Mouse (Mus musculus) heart, adult 18-20 months (tissue): ENCODE measurements at regions not wholly inside any gene's neighbourhood (a gene's known extent, or its start where the extent isn't known, plus 50 kb on each side); places are given as distances from the start of the nearest gene placed in this dataset.
A peak's percentile ranks its signal among the peaks of the same experiment; 100 is the strongest.

Source experiments
- DNase-seq, 2 experiments: peaks; one replicate each; pipeline ENCODE4 v3.0.0; 2021 to 2022; ENCODE audit warnings: mixed read lengths in 1 of 2

DNA sequence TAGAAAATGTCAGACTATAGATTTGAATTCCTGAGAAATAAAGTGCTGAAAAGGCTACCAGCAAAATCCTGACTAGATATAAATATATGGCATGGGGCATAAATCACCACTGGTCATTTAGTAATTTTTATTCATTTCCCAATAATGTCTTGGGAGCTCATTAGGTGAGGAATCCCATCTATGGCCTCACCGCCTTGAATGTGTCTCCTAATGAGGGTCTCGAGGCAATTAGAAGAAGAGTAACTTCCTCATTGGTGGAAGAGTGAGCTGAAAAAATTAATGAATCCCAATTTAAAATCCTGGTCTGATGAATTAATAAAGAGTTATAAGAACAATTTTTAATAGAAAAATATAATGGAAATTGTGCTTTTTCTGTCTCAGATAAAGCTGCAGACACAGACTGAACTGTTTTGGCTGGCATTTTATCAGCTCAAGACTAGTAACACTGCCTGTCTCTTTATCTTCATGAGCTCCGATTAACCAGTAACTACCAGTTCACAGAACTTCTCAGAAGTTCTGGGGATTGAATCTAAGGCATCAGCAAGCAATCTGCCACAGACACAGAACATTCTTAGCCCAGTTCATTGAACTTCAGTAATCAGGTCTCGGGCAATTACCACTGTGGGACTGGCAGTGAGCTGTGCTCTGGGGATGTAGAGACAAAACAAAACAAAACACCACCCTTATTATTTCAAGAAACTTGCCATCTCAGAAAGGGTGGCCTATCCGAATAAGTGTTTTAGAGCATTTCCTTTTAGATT, 170.7 kb downstream of the Plpp3 start:
- DNase-seq, result no peak

DNA sequence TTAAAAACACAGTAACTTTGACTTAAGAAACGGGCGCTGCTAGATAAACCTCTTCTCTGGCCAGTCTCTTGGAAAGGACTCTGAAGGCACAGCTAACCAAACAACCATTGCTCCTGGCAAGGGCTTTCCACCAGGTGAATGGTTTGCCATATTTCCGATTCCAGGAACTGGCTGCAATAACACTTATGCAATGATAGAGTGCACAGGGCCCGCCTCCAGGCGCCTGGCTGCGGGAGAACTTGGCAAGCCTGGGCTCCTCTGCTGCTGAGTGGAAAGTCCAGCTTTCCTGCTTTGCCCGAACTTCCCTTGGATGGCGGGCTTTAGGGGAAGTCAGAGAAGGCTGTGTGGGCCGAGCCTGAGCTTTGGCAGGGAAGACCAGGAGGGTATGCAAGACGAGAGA, 171.6 kb downstream of the Plpp3 start:
- peak; percentile 87 to 93 for DNase-seq

DNA sequence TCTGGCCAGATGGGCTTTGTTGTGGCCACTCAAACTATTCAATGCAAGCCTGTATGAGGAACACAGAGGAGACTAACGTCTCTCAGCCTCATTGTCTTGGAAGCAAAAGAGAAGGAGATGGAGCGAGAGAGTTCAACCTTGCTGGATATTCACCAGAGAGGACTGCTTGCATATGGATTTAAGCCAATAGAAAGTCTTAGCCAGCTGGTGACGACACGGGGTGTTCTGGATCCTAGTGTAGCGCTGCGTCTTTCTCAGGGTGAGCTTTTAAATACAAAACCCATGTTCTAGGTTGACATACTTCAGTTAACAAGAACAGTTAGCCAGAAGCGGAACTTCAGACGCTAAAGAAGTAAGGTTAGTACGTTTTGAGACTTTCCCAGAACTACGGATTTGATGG, 174.9 kb downstream of the Plpp3 start:
- no peak for DNase-seq

- no peak for DNase-seq
Observed at GRCm38 (mm10) chr4:105335872-105336271, 178.7 kb downstream of the Plpp3 start.

DNA sequence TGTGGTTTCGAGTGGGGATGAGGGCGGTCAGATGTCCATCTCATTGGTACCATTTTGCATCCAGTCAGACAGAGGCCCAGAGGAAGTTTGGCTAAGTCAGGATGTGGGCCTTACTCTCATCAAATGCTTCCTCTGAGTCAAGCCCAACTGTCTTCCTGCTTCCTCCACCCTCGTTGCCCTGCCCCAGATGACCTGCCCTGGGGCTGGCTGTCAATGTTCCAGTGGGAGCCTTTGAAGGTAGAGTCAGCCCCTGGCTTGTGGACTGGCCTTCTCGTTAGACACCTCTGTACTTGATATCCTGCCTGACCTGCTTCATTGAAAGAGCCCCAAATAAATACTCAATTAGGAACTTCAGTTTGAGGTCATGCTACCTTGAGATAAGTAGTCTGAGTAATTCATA, 179.4 kb downstream of the Plpp3 start:
- peak in 1 of 2 experiments; percentile 22 for DNase-seq

DNA sequence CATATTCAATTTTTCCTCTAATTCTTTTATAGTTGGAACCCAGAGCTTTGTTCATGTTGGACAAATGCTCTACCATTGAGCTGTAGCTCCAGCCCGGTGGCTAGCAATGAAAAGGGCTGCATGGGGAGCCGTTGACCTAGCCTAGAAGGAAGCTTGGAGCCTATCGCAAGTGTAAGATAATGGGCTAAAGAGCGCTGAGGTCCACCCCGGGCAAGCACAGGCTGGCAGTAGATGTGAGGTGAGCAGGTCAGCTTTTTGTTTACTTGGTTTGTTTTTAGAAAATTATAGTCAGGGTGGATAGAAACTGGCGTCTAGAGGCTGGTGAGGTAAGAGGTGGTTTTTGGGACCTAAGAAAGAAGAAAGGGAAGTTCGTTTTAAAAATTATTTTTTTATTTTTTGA, 181.0 kb downstream of the Plpp3 start:
- DNase-seq, result no peak

DNA sequence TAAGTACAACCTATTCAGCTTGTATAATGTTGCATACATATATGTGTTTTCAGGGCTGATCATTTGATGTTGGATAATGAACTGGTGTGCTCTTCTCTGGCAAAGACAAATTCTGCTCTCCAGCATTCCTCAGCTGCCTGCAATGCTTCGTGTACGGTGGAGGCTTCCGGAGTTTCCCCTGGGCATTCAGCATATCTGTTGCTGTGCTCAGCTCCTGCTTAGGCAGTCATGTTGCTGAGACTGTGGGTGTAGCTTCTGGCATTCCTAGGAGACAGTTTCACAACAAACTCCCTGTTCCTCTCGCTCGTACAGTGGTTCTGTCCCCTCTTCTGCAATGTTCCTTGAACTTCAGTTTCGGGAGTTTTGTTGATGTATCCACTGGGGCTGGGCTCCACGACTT, 181.7 kb downstream of the Plpp3 start:
- peak; percentile 48 to 69 for DNase-seq

DNA sequence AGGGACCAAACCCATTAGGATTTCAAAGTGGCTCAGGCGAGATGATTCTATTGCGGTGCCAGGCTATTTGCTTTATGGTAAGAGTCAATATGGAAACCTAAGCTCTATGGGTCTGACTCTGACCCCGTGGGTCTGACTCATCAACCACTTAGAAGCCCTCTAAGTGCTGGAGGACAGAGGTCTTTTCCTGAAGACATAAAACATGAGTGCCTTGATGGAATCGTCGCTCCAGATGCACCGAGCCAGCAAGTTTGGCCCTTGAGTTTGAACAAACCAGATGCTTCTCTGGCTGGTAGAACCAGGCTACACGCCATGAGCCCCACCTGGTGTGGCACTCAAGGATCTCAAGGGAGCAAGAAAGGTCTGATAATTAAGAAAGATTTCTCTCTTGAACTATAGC, 184.1 kb downstream of the Plpp3 start:
- no peak for DNase-seq

DNA sequence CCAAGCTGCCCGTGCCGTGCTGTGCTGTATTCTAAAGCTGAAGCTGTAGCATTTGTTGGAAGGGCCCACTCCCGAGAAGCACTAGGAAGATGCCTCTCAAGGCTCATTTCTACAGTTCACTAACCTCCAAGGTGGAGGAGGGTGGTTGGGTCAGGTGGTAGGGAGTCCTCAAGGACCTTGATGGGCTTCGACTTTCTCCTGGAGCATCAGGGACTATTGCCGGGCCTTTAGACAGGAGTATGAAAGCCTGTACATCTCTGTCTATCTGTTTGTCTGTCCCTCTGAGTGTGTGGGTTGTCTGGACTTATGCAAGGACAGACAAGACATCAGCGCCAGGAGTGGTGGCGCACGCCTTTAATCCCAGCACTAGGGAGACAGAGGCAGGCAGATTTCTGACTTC, 189.7 kb downstream of the Plpp3 start:
- DNase-seq, result no peak

DNA sequence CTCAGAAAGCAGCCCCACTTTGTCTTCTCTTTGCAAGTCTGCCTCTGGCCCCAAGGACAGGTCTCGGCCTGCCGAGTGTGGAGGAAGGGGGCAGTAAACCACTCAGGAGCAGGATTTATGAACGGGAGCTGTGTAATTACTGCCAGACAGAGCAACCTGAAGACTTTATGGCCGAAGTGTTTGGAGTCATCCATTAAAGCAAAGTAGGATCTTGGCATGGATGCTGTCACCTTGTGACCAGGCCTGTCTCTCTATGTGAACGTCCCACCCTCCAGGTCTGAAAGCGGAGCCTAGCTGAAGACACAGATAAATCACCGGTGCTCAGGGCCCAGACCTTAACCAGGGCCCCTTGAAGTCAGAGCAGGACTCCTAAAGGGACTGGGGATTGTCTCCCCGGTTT, 190.8 kb downstream of the Plpp3 start:
- no peak for DNase-seq

- DNase-seq, result no peak
Observed at GRCm38 (mm10) chr4:105349316-105350207, 192.4 kb downstream of the Plpp3 start.

- DNase-seq, result peak; percentile 55 to 63
Observed at GRCm38 (mm10) chr4:105352342-105352741, 195.2 kb downstream of the Plpp3 start.

- peak in 1 of 2 experiments; percentile 20 for DNase-seq
Observed at GRCm38 (mm10) chr4:105352953-105353352, 195.8 kb downstream of the Plpp3 start.

- DNase-seq, result no peak
Observed at GRCm38 (mm10) chr4:105354097-105354496, 196.9 kb downstream of the Plpp3 start.

GRCm38 (mm10) chr4:105356616-105357015, 199.5 kb downstream of the Plpp3 start:
- DNase-seq, result no peak

DNA sequence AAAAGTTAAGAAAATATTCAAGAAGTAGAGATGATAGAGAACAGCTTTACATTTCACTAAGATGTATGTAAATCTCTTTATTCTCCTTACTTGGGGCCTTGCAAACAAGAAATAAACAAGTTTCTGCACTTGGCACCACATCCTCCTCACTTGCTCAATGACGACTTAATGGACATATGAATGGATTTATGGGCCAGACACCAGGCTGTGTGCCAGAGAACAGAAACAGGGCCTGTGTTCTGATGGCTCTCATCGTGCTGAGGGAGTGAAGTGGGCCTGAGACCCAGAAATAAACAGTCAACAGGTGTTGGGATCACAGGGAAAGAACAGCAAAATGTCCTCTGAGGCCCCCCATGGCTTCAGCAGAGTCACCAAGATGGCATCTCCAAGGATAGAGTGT, 201.6 kb downstream of the Plpp3 start:
- no peak for DNase-seq

DNA sequence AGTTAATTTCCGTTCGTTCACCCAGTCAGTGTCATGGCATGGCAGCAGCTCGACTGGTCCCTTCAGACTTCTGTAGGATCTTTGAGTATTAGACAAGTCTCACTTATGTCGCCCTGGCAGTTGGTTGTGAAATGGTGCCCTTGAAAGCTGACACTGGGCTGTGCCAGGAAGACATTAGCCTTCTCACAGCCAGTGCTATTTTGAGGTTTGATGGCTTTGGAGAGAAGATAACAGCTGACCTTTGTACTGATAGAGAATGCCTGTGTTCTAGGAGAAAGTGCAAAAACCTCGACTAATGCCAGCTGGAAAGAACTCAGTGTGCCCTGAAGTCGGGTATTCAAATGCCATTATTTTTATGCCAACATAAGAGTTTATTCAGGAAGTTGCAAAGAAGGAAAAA, 207.3 kb downstream of the Plpp3 start:
- DNase-seq, result peak; percentile 65 to 78

GRCm38 (mm10) chr4:105365076-105365475, 207.9 kb downstream of the Plpp3 start:
- peak; percentile 27 to 51 for DNase-seq

GRCm38 (mm10) chr4:105376591-105376990, 219.4 kb downstream of the Plpp3 start:
- no peak for DNase-seq

GRCm38 (mm10) chr4:105377469-105378187, 220.5 kb downstream of the Plpp3 start:
- no peak for DNase-seq

- no peak for DNase-seq
Observed at GRCm38 (mm10) chr4:105384826-105385225, 227.7 kb downstream of the Plpp3 start.

- peak; percentile 30 to 48 for DNase-seq
Observed at GRCm38 (mm10) chr4:105385481-105385880, 228.3 kb downstream of the Plpp3 start.

DNA sequence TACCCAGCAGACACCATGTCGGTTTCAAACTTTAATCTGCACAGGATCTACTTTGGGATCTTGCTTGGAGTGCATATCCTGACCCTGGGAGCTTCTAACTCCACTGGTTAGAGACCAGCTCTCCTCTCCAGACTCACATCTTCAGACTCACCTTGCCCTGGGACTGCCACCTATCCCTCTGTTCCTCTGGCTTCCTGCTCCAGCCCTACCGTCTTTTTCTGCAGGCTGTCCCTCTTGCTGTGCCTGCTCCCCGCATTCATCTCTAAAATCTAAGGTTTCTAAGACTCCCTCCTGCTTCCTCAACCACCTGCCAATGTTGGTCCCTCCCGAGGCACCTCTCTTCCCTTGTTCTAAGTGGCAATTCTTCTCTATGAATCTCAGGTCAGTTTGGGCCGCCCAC, 233.2 kb downstream of the Plpp3 start:
- DNase-seq, result peak; percentile 28 to 32
